Mouse (Mus musculus) hindbrain, embryonic 10.5 days (tissue): ENCODE results near the gene Mthfr. TPM values are rescaled to one million over a fixed set of nuclear protein-coding genes. Genes with fewer than 3 reads are reported as not detected.

Experiments
- DNase-seq: peaks from one replicate; pipeline ENCODE4 v3.0.0-alpha.2; 2017; ENCODE audit warnings: low spot score
- H3K27ac ChIP-seq: fragments of 300-500 bp; sonication (generic); 2 replicates; pipeline ENCODE4 v1.5.1; 2016; ENCODE audit warnings: mild to moderate bottlenecking, moderate library complexity
- H3K27me3 ChIP-seq: fragments of 300-500 bp; sonication (generic); 2 replicates; pipeline ENCODE4 v1.6.1; 2016; ENCODE audit warnings: mild to moderate bottlenecking; ENCODE audit not compliant: poor library complexity, insufficient read depth, severe bottlenecking
- H3K36me3 ChIP-seq: fragments of 300-500 bp; sonication (generic); 2 replicates; pipeline ENCODE4 v1.6.1; 2016; ENCODE audit warnings: mild to moderate bottlenecking, moderate library complexity
- H3K4me1 ChIP-seq: fragments of 300-500 bp; sonication (generic); replicated peaks from 2 replicates; pipeline ENCODE4 v1.6.1; 2016; ENCODE audit warnings: mild to moderate bottlenecking
- H3K4me3 ChIP-seq: fragments of 300-500 bp; sonication (generic); 2 replicates; pipeline ENCODE4 v1.5.1; 2016; ENCODE audit warnings: mild to moderate bottlenecking, moderate library complexity
- H3K9me3 ChIP-seq: fragments of 300-500 bp; sonication (generic); 2 replicates; pipeline ENCODE4 v1.6.1; 2016; ENCODE audit warnings: mild to moderate bottlenecking, moderate library complexity
- WGBS: fragments of 180-500 bp; shearing (Covaris S2); methylation state at CpG from one replicate; pipeline ENCODE4 v1.1.7; 2016; 5-methylcytosine and 5-hydroxymethylcytosine counted together
- polyA plus RNA-seq: library from polyadenylated mRNA; unstranded; fragments of >200 nt; fragmentation: Nextera tagmentation; extraction: Ambion mirVana; gene quantifications from 2 replicates; pipeline ENCODE4 v1.2.1, GENCODE M21; 2016

The Mthfr gene
- 28.1 and 30.0 TPM in 2 replicates for polyA plus RNA-seq

- H3K27ac ChIP-seq: peak within 1 kb of the TSS; percentile 91
- peak; percentile 100 for DNase-seq
- H3K4me3 ChIP-seq: peak within 1 kb of the TSS; percentile 81
- H3K27me3 ChIP-seq: no peaks in the 10 kb centered on the region
- no peaks in the 10 kb centered on the region for H3K9me3 ChIP-seq
- under 1% methylated on average over 54 of the region's 54 CpGs for WGBS
- peaks cover 58% of the 10 kb centered on the region for H3K4me1 ChIP-seq
- peaks cover 46% of the 10 kb centered on the region for H3K36me3 ChIP-seq
Measured at GRCm38 (mm10) chr4:148038600-148039253, at the start of gene Mthfr, which contains the start of gene Clcn6. Gene Mthfr (plus strand): TSS chr4:148039077. Gene Clcn6 (minus strand): TSS chr4:148038821.

- H3K4me3 ChIP-seq: no peak overlapping the region
- H3K27me3 ChIP-seq: no peaks in the 10 kb centered on the region
- WGBS: 70% methylated on average over 7 of the region's 7 CpGs
- H3K36me3 ChIP-seq: no peaks in the 10 kb centered on the region
- no peak for DNase-seq
- H3K9me3 ChIP-seq: no peaks in the 10 kb centered on the region
- no peaks in the 10 kb centered on the region for H3K4me1 ChIP-seq
- H3K27ac ChIP-seq: no peak overlapping the region
Measured at GRCm38 (mm10) chr4:147993571-147994095, 45.2 kb upstream of the Mthfr start.

GRCm38 (mm10) chr4:147995311-147995710 lies 43.6 kb upstream of the Mthfr start:
- WGBS: 87% methylated on average over 3 of the region's 3 CpGs

DNA sequence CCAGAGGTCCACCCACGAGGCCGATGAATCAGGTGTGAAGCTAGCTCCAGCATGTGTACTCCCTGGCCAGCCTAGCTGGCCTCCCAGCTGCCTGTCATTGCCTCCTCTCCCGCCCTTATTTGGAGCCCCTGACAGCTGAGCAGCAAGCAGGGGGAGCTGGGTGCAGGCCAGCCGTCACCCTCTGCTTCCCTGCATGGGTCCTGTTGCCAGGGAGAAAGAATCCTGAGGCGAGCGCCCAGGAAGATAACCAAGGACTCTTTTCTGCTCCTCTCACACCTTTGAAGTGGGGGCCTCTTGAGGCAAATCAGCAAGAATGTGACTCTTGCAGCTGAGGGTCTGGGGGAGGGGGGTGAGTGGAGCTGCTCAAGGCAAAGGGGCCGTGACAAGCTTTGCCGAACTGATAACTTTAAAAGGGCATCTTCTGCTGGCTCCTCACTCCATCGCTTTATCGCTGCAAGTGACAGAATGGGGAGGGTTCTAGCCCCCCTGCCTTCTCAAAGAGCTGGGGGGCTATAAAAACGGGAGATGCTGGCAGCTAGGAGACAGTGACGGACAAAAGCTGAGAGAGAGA lies 38.6 kb upstream of the Mthfr start, which contains the start of gene Nppa:
Nppa (plus strand) TSS at position 521 of the 571 bp plus-strand sequence.
- WGBS: 51% methylated on average over 12 of the region's 12 CpGs
- Histone ChIP-seq H3K9me3 (no peaks in the 10 kb centered on the region), H3K4me3 (no peak within 1 kb of the TSS), H3K27ac (peak within 1 kb of the TSS; percentile 54; the same call in 1 of the 2 replicates), H3K4me1 (peaks cover 13% of the 10 kb centered on the region), H3K36me3 (peaks cover 21% of the 10 kb centered on the region), H3K27me3 (no peaks in the 10 kb centered on the region)
- no peak for DNase-seq

More at GRCm38 (mm10) chr4:147995311-147995710, 43.6 kb upstream of the Mthfr start:
- DNase-seq: no peak
- Histone ChIP-seq H3K4me3 (no peak overlapping the region), H3K27ac (no peak overlapping the region), H3K27me3 (no peaks in the 10 kb centered on the region), H3K36me3 (no peaks in the 10 kb centered on the region), H3K4me1 (peaks cover 3% of the 10 kb centered on the region), H3K9me3 (no peaks in the 10 kb centered on the region)

GRCm38 (mm10) chr4:148001013-148001789 lies 37.7 kb upstream of the Mthfr start:
- H3K4me1 ChIP-seq: peaks cover 13% of the 10 kb centered on the region
- H3K36me3 ChIP-seq: peaks cover 30% of the 10 kb centered on the region
- WGBS: 81% methylated on average over 17 of the region's 17 CpGs
- no peak overlapping the region for H3K4me3 ChIP-seq
- no peaks in the 10 kb centered on the region for H3K27me3 ChIP-seq
- peak overlapping the region; percentile 54; the same call in 1 of the 2 replicates for H3K27ac ChIP-seq
- H3K9me3 ChIP-seq: no peaks in the 10 kb centered on the region
- DNase-seq: no peak

GRCm38 (mm10) chr4:148001866-148002265 lies 37.0 kb upstream of the Mthfr start:
- Histone ChIP-seq H3K9me3 (no peaks in the 10 kb centered on the region), H3K4me1 (peaks cover 13% of the 10 kb centered on the region), H3K4me3 (no peak overlapping the region), H3K36me3 (peaks cover 37% of the 10 kb centered on the region), H3K27ac (no peak overlapping the region), H3K27me3 (no peaks in the 10 kb centered on the region)
- WGBS: 49% methylated on average over 8 of the region's 8 CpGs
- DNase-seq: no peak

GRCm38 (mm10) chr4:148004361-148004760 lies 34.5 kb upstream of the Mthfr start:
- peaks cover 13% of the 10 kb centered on the region for H3K4me1 ChIP-seq
- no peak overlapping the region for H3K27ac ChIP-seq
- WGBS: 88% methylated on average over 7 of the region's 7 CpGs
- H3K36me3 ChIP-seq: peaks cover 62% of the 10 kb centered on the region
- no peaks in the 10 kb centered on the region for H3K9me3 ChIP-seq
- H3K27me3 ChIP-seq: no peaks in the 10 kb centered on the region
- H3K4me3 ChIP-seq: no peak overlapping the region
- DNase-seq: no peak

- Histone ChIP-seq H3K27me3 (no peaks in the 10 kb centered on the region), H3K27ac (no peak overlapping the region), H3K36me3 (peaks cover 99% of the 10 kb centered on the region), H3K9me3 (no peaks in the 10 kb centered on the region), H3K4me3 (no peak overlapping the region), H3K4me1 (0 out of 2 replicates have a peak, but pooled peaks cover 3% of the 10 kb centered on the region)
- WGBS: 79% methylated on average over 4 of the region's 4 CpGs
- DNase-seq: no peak
Measured at GRCm38 (mm10) chr4:148008412-148008811, 30.5 kb upstream of the Mthfr start.

- H3K36me3 ChIP-seq: peaks cover 100% of the 10 kb centered on the region
Measured at GRCm38 (mm10) chr4:148009641-148010040, 29.2 kb upstream of the Mthfr start.

DNA sequence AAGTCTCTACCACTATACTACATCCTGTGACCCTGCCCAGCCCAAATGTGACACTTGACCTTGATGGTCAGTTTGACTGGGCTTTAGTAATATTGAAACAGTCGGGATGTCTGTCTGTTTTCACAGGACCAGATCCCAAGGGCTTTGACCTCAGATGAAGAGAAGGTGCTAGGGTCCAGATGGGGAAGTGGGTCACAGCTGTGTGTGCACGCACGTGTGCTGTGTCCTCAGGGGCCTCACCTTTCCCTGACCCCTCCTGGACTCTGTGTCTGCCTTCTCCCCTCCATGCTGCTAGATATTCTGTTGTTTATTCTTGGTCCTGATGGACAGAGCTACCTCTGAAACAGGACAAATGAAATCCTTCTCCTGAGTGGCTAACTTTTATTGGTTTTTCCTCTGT lies 27.5 kb upstream of the Mthfr start:
- no peaks in the 10 kb centered on the region for H3K27me3 ChIP-seq
- H3K36me3 ChIP-seq: peaks cover 100% of the 10 kb centered on the region
- 0 out of 2 replicates have a peak, but pooled peaks cover 3% of the 10 kb centered on the region for H3K4me1 ChIP-seq
- H3K27ac ChIP-seq: no peak overlapping the region
- H3K9me3 ChIP-seq: no peaks in the 10 kb centered on the region
- 66% methylated on average over 3 of the region's 3 CpGs for WGBS
- H3K4me3 ChIP-seq: no peak overlapping the region
- DNase-seq: no peak

More at GRCm38 (mm10) chr4:148009641-148010040, 29.2 kb upstream of the Mthfr start:
- no peaks in the 10 kb centered on the region for H3K27me3 ChIP-seq
- 88% methylated on average over 2 of the region's 2 CpGs for WGBS
- no peak overlapping the region for H3K27ac ChIP-seq
- no peak overlapping the region for H3K4me3 ChIP-seq
- H3K4me1 ChIP-seq: 0 out of 2 replicates have a peak, but pooled peaks cover 3% of the 10 kb centered on the region
- no peak for DNase-seq
- no peaks in the 10 kb centered on the region for H3K9me3 ChIP-seq

DNA sequence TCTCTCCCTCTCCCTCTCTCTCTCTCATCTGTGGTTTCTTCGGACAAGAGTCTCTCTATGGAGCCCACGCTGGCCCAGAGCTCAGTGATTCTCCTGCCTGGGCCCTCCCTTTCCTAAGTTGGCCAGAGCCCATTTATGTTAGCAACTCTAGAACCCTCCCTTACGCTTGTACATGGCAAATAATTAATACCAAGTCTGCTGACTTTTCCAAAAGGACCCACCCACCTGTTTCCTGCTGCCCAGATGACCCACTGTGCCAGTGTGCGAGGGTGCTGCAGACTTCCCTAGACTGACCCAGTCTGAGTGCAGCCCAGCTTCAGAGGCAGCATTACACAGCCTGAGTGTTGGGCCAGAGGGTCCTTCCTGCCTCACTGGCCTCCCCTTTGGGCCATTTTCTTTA lies 26.7 kb upstream of the Mthfr start:
- Histone ChIP-seq H3K4me1 (0 out of 2 replicates have a peak, but pooled peaks cover 3% of the 10 kb centered on the region), H3K27ac (no peak overlapping the region), H3K9me3 (no peaks in the 10 kb centered on the region), H3K36me3 (peaks cover 100% of the 10 kb centered on the region), H3K4me3 (no peak overlapping the region), H3K27me3 (no peaks in the 10 kb centered on the region)
- 95% methylated on average over 4 of the region's 4 CpGs for WGBS
- DNase-seq: no peak

- H3K9me3 ChIP-seq: no peaks in the 10 kb centered on the region
- 84% methylated on average over 10 of the region's 10 CpGs for WGBS
- H3K27me3 ChIP-seq: no peaks in the 10 kb centered on the region
- no peak overlapping the region for H3K4me3 ChIP-seq
- H3K36me3 ChIP-seq: peaks cover 100% of the 10 kb centered on the region
- no peak for DNase-seq
- H3K27ac ChIP-seq: no peak overlapping the region
- H3K4me1 ChIP-seq: 0 out of 2 replicates have a peak, but pooled peaks cover 6% of the 10 kb centered on the region
Measured at GRCm38 (mm10) chr4:148015418-148015817, 23.5 kb upstream of the Mthfr start.
